Mouse (Mus musculus) layer of hippocampus, adult 9-10 months (tissue): ENCODE measurements at regions not wholly inside any gene's neighbourhood (a gene's known extent, or its start where the extent isn't known, plus 50 kb on each side); places are given as distances from the start of the nearest gene placed in this dataset.

ENCODE experiments used
- DNase-seq: peaks from one replicate; pipeline ENCODE4 v3.0.0; 2022; ENCODE audit warnings: low spot score

DNA sequence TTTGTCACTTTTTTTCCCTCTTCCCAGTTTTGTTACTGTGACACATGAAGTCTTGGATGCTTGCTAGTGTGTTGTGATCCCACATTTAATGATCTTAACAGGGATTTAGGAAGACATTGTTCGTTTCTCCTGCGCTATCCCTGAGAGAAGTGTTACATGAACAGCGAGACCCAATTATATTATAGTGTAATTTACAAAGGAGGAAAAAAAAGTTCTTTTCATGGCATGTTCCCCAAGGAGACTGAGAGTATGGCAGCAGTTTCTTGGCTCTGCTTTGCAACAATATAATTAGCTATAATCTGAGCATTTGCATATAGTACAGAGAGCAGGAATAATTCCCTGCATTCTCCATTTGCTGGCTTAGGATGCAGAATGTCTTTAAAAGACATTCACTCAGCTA is 168.6 kb downstream of the Insc start:
- DNase-seq, result no peak

DNA sequence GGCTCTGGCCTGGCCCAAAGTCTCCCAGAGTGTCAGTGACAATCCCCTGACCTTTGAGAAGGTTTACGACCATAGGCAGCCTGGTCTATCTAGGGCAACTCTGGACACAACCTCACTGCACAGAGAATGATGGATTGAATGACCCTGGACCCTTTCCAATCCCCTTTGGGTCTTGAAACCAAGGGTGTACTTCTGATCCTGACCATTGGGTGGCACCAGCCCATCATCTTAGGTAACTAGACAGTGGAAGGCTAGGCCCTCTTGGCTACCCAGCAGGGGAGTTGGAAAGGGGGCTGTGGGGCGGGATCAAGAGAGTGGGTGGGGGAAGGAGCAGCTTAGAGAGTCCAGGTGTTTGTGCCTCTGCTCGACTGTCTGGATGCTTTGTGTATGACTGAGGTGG is 178.7 kb downstream of the Insc start:
- peak; percentile 38 for DNase-seq

GRCm38 (mm10) chr7:114933861-114934260 is 190.4 kb downstream of the Insc start:
- DNase-seq, result no peak

GRCm38 (mm10) chr7:114950759-114951158 is 207.3 kb downstream of the Insc start:
- no peak for DNase-seq

GRCm38 (mm10) chr7:114963206-114963605 is 219.7 kb downstream of the Insc start:
- DNase-seq, result no peak

- DNase-seq, result no peak
Measured at GRCm38 (mm10) chr7:114965923-114966322, 222.4 kb downstream of the Insc start.

DNA sequence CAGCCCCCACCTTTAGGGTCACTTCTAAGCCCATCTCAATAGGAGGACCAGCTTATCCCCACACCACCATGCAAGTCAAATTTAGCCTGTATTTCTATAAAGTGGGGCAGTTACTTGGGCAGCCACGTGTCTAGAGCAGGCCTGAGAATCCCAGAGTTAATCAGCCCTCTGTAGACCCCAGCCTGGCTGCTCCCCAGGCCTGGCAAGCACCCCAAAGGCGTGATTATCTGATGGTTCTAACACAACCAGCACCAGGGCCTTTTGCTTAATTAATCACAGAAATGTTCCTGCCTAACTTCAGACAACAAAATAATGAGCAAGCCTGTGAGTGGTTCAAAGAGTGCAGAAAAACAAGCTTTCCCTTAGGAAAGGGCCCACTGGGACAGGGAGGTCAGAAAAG is 243.0 kb downstream of the Insc start:
- no peak for DNase-seq

- no peak for DNase-seq
Measured at GRCm38 (mm10) chr7:114991255-114991654, 247.8 kb downstream of the Insc start.

DNA sequence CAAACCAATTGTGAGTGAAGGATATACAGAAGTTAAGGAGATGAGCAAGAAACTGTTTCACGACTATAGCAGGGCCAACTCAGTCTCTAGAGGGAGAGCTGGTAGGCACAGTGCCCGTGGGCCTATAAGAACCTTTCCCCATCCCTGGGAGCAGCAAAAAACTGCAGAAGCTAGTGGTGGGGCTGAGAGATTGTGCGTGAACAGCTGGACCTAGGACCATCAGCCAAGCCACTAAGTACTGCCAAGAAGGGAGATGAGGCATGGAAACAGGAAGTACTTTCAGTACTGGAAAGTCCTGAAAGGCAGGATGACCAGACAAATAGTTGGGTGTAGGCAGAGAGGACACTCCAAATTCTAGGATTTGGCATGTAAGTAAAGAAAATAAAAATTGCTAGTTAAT is 248.9 kb downstream of the Insc start:
- no peak for DNase-seq

DNA sequence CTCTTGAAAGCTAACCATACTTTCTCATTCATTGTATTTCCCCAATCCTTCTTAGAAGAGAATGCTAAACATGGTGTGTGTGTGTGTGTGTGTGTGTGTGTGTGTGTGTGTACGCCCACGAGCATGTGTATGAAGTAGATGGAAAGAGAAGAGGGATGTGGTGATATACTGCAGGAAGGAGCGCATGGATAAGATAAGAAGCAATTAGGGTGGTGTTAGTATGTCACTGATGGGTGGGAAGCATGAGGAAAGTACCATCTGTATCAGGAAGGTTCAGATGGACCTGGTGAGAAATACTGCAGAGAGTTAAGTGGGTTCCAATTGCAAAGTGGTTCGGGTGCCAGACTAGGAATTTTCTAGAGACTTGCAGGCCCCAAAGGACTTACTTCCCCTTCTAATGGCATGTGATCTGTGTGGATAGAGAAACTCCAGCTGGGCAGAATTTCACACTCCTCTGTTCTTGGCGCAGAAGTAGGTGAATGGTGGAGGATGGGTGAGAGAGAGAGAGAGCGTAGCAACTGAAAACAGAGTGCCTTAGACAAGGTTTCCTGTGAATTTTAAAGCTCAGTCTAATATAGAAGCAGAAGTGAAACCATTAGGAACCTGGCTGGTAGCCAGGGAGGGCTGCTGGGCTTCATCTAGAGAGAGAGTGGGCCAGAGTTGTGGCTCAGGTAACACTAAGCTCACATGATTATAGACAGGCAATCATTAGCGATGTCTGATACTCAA is 257.5 kb downstream of the Insc start:
- no peak for DNase-seq

DNA sequence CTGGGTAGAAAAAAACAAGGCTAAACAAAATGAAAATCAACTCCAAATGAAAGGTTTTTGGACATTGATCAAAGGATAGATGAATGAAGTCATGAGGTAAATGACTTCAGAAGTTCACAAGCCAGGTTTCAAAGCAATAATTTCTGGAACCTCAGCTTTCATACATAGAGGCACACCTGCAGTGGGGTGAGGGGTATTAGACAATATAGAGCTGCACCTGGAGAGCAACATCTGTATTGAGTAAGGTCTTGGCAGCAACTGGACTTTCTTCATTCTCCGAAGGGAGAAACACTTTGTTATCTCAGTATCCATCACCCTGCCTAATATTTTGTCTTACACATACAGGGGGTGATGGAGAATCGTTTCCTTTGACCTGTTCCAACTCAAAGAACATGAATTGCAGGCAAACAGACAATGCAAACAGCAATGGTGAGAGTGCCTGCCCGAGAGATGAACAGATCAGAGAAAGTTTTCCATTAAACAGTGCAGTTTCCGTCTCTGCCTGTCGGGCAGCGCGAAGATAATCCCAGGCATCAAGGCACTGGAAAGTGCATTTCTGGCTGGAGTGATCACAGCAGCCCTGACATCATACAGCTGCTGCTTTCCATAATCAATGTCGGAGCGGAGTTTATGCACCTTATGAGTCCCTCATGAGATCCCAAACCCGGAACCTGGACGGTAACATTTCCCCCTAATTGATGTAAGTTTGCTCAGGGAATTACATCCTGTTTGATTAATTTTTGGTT is 270.9 kb downstream of the Insc start:
- no peak for DNase-seq

GRCm38 (mm10) chr7:115019369-115019958 is 276.0 kb downstream of the Insc start:
- no peak for DNase-seq

GRCm38 (mm10) chr7:115020023-115020422 is 276.5 kb downstream of the Insc start:
- no peak for DNase-seq

- no peak for DNase-seq
Measured at GRCm38 (mm10) chr7:115025803-115026202, 282.3 kb downstream of the Insc start.

GRCm38 (mm10) chr7:115027685-115028084 is 284.2 kb downstream of the Insc start:
- no peak for DNase-seq

- DNase-seq, result no peak
Measured at GRCm38 (mm10) chr7:115033987-115034386, 290.5 kb downstream of the Insc start.

GRCm38 (mm10) chr7:115055527-115055926 is 312.0 kb downstream of the Insc start:
- DNase-seq, result no peak

DNA sequence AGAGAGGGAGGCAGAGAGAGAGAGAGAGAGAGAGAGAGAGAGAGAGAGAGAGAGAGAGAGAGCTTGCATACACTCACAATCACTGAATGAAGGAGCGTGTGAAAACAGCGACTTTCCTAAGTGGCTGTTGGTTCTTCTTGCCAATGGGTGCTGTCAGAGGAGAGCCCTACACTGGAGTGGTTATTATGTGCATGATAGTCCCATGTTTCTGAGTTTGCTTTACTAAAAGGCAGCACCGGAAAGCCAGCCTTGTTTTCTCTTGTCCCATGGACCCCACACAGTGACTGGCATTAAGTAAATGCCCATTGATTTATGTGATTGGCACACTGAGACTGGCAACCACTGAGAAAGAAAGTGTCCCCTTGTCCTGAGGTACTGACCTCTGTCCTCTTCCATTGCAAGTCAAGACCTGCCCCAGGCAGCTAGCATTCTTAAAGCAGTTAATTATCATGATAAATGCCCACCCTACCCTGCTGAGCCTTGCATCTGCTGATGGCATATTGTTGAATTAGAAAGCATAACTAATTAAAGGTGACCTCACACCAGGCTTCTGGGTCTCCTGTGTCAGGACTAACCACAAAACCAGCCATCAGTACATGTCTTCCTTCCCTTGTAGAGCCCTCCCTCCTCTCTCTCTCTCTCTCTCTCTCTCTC is 313.6 kb downstream of the Insc start:
- DNase-seq, result no peak

DNA sequence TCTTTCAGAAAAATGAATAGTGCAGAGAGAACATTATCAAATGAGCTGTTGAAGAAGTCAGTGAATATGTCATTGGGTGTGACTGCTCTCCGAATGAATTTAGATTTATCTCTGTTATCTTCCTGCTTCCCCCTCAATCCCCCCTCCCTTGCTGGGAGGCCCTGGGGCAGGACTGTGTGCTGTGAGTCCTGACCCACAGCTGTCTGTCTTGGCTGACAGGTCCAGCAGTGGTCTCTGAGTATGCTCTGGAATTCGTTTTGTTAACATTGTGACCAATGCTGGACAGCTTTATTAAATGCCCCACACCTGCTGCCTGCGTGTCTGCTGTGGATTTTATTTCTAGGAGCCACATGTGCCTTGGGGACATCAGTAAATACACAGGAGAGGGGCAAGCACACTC is 314.2 kb downstream of the Insc start:
- DNase-seq, result no peak

DNA sequence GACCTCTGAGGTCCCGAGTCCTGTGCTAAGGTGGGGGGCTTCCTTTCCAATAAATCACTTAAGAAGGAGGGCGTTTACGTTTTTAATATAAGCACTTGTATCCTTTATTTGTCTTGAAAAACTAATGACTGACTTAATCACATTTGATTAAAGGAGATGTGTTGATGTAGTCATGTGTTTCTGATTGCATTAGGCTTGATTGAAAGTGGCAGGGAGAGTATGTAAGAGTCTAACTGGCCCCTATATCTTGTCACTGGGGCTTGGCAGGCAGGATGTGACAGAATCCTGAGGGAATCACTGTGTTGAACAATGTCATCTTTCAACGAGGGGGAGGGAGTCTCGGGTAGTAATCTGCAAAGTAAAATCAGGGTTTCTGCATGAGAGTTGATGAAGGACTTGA is 316.7 kb downstream of the Insc start:
- no peak for DNase-seq

DNA sequence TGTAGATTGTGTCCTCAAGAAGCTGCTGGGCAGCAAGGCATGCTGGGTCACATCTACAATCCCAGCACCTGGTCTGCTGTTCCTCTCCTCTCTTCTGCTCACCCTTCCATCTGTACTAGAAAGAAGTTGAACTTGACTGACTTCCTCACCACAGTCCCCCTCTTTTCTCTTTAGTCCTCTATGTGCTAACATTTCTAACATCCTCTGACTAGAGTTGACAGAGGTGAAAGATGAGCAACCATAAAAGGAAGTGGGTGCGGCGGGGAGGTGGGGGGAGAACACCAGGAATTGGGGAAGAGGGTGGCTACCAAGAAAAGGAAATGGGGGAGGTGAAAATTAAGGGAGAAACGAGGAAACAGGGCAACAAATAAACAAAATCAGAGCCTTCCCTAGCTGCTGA is 319.3 kb downstream of the Insc start:
- no peak for DNase-seq

- no peak for DNase-seq
Measured at GRCm38 (mm10) chr7:115067641-115068040, 324.1 kb downstream of the Insc start.

GRCm38 (mm10) chr7:115073406-115073805 is 329.9 kb downstream of the Insc start:
- DNase-seq, result no peak
